Mouse (Mus musculus) intestine, postnatal 0 days (tissue): ENCODE data around the gene Pth1r. TPM values are rescaled to one million over a fixed set of nuclear protein-coding genes. Genes with fewer than 3 reads are reported as not detected.

Experiments used
- ATAC-seq: fragments of 200-750 bp; cut with Nextera tagmentation; 2 replicates; pipeline ENCODE4 v1.8.0; 2017; ENCODE audit warnings: mild to moderate bottlenecking, moderate TSS enrichment, moderate library complexity
- H3K27ac ChIP-seq: fragments of 300-500 bp; sonication (generic); 2 replicates; pipeline ENCODE4 v1.5.1; 2014; ENCODE audit warnings: mild to moderate bottlenecking, low read depth, low read length, moderate library complexity
- H3K27me3 ChIP-seq: fragments of 300-500 bp; sonication (generic); replicated peaks from 2 replicates; pipeline ENCODE4 v1.6.1; 2014; ENCODE audit warnings: low read length, mixed read lengths; ENCODE audit not compliant: control insufficient read depth, insufficient read depth
- H3K36me3 ChIP-seq: fragments of 300-500 bp; sonication (generic); 2 replicates; pipeline ENCODE4 v1.6.1; 2014; ENCODE audit warnings: mild to moderate bottlenecking, moderate library complexity; ENCODE audit not compliant: control insufficient read depth, insufficient read depth
- H3K4me1 ChIP-seq: fragments of 300-500 bp; sonication (generic); replicated peaks from 2 replicates; pipeline ENCODE4 v1.6.1; 2014; ENCODE audit warnings: antibody characterized with exemption, low read length, mixed read lengths; ENCODE audit not compliant: control insufficient read depth, insufficient read depth
- H3K4me2 ChIP-seq: fragments of 300-500 bp; sonication (generic); replicated peaks from 2 replicates; pipeline ENCODE4 v1.6.1; 2014; ENCODE audit warnings: low read depth, mild to moderate bottlenecking, moderate library complexity
- H3K4me3 ChIP-seq: fragments of 300-500 bp; sonication (generic); 2 replicates; pipeline ENCODE4 v1.5.1; 2014; ENCODE audit warnings: low read depth, low read length
- H3K9ac ChIP-seq: fragments of 300-500 bp; sonication (generic); 2 replicates; pipeline ENCODE4 v1.6.1; 2014; ENCODE audit warnings: mild to moderate bottlenecking, low read depth, low read length
- H3K9me3 ChIP-seq: fragments of 300-500 bp; sonication (generic); 2 replicates; pipeline ENCODE4 v1.6.1; 2016; ENCODE audit warnings: mixed run types; ENCODE audit not compliant: control insufficient read depth
- CTCF ChIP-seq: sonication (generic); IDR thresholded peaks from 2 replicates; pipeline ENCODE4 v1.5.1; 2016; ENCODE audit warnings: low read depth, mild to moderate bottlenecking, control low read depth, antibody characterized with exemption, moderate library complexity
- WGBS: fragments of 180-500 bp; shearing (Covaris S2); extraction: QIAGEN DNeasy Blood & Tissue Kit; methylation state at CpG from one replicate; pipeline ENCODE4 v1.1.7; 2014; 5-methylcytosine and 5-hydroxymethylcytosine counted together
- polyA plus RNA-seq: library from polyadenylated mRNA; unstranded; fragments of >200 nt; fragmentation: Nextera tagmentation; extraction: Ambion mirVana; gene quantifications from 2 replicates; pipeline ENCODE4 v1.2.1, GENCODE M21; 2015

Pth1r gene
- 8.9 and 9.1 TPM in 2 replicates for polyA plus RNA-seq

GRCm38 (mm10) chr9:110746961-110747360, at the start of gene Pth1r:
Pth1r (minus strand) TSS chr9:110747145.
- Histone ChIP-seq H3K4me2 (no peak within 1 kb of the TSS), H3K9me3 (no peaks in the 10 kb centered on the region), H3K27ac (no peak within 1 kb of the TSS), H3K9ac (no peak within 1 kb of the TSS), H3K4me1 (no peaks in the 10 kb centered on the region), H3K4me3 (no peak within 1 kb of the TSS), H3K36me3 (no peaks in the 10 kb centered on the region), H3K27me3 (peaks cover 36% of the 10 kb centered on the region)
- WGBS, result 58% methylated on average over 7 of the region's 7 CpGs
- no peak for TF ChIP-seq CTCF
- no peak for ATAC-seq

DNA sequence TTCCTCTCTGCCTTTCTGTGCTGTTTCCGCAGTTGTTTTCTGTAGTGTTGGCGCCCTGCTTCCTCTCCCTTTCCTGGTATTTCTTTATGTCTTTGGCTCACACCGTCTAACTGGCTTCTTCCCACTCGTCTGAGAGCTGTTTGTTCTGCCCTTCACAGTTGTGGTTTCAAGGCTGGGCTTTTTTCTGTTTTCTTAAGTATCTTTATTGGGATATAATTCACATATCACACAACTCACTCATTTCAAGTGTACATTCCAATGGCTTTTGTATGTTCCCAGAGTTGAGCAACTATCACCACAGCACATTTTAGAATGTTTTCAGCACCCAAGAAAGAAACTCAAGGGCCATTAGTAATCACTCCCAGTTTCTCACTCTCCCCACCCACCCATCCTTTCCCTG, 43.5 kb upstream of the Pth1r start:
- Histone ChIP-seq H3K4me2 (no peak overlapping the region), H3K9me3 (no peaks in the 10 kb centered on the region), H3K36me3 (no peaks in the 10 kb centered on the region), H3K4me1 (no peaks in the 10 kb centered on the region), H3K27ac (no peak overlapping the region), H3K27me3 (no peaks in the 10 kb centered on the region), H3K9ac (no peak overlapping the region), H3K4me3 (no peak overlapping the region)
- 64% methylated on average over 4 of the region's 4 CpGs for WGBS
- ATAC-seq, result no peak
- TF ChIP-seq CTCF, result no peak

DNA sequence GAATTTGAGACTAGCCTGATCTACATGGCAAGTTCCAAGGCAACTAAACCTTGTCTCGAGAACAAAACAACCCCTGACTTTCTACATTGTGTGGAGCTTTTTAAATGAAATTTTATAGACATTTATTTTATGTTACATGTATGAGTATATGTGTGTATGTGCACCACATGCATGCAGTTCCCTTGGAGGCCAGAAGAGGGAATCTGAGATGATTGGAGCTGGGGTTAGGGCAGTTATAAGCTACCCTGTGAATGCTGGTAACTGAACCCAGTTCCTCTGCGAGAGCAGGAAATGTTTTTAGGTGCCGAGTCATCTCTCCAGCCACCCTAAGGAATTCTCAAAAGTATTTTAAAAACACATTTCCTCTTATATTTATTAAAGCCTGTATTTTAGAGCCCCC, 41.2 kb upstream of the Pth1r start:
- Histone ChIP-seq H3K27me3 (no peaks in the 10 kb centered on the region), H3K36me3 (no peaks in the 10 kb centered on the region), H3K4me2 (no peak overlapping the region), H3K4me3 (no peak overlapping the region), H3K9me3 (no peaks in the 10 kb centered on the region), H3K9ac (no peak overlapping the region), H3K4me1 (no peaks in the 10 kb centered on the region), H3K27ac (no peak overlapping the region)
- no peak for ATAC-seq
- TF ChIP-seq CTCF, result no peak
- 88% methylated on average over 3 of the region's 3 CpGs for WGBS

DNA sequence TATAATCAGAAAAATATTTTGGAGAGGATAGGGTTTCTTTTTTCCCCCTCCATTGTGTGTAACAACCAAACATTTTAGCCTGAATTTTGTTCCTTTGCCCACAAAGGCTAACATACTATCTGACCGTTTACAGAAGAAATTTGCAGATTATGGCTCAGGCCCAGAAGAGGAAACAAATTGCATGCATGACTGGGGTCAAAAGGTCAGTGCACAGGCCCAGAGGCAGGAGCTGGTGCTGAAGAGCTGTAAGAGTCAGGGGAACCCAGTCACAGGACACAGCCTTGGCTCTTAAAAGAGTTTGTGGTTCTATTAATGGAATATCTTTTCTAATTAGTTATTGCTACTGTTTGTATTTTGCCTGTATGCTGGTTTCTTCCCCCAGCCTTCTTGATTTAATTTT, 36.7 kb upstream of the Pth1r start:
- 9% methylated on average over 1 of the region's 1 CpGs for WGBS
- Histone ChIP-seq H3K27me3 (0 out of 2 replicates have a peak, but pooled peaks cover 4% of the 10 kb centered on the region), H3K4me2 (no peak overlapping the region), H3K36me3 (no peaks in the 10 kb centered on the region), H3K27ac (no peak overlapping the region), H3K4me3 (no peak overlapping the region), H3K9me3 (no peaks in the 10 kb centered on the region), H3K9ac (no peak overlapping the region), H3K4me1 (peaks cover 2% of the 10 kb centered on the region; the same call in 1 of the 2 replicates)
- no peak for ATAC-seq
- no peak for TF ChIP-seq CTCF

GRCm38 (mm10) chr9:110781731-110782130, 34.8 kb upstream of the Pth1r start:
- H3K4me1 ChIP-seq, result peaks cover 2% of the 10 kb centered on the region; the same call in 1 of the 2 replicates
- H3K4me2 ChIP-seq, result peak overlapping the region; percentile 88
- WGBS, result 2% methylated on average over 23 of the region's 23 CpGs
- no peaks in the 10 kb centered on the region for H3K9me3 ChIP-seq
- no peaks in the 10 kb centered on the region for H3K36me3 ChIP-seq
- TF ChIP-seq CTCF, result no peak
- ATAC-seq, result peak; percentile 50
- 0 out of 2 replicates have a peak, but pooled peaks cover 4% of the 10 kb centered on the region for H3K27me3 ChIP-seq
- peak overlapping the region; percentile 37 for H3K4me3 ChIP-seq
- H3K9ac ChIP-seq, result peak overlapping the region; percentile 18; the same call in 1 of the 2 replicates
- H3K27ac ChIP-seq, result no peak overlapping the region

DNA sequence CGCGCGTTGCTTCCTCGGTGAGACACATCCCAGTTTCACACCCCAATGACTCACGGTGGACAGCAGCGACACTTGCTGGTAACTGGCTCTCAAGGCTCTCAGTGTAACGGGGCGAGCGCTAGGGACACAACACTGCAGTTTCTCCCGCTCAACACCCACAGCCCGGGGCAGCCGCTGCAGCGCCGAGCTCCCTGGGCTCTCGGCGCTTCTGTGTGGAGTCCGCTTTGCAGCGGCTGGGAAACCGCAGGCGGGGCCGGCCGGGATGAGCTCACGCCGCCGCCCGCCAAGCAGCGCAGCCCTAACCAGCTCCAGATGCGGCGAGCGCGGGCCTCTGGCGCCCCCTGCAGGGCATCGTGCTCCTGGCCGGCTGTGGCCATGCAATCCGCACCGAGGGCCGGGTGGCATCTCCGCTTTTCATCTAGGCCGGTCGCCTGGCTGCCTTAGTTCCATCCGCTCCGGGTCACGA, 34.3 kb upstream of the Pth1r start:
- Histone ChIP-seq H3K4me3 (peak overlapping the region; percentile 37), H3K4me2 (peak overlapping the region; percentile 88), H3K9ac (peak overlapping the region; percentile 18; the same call in 1 of the 2 replicates), H3K27ac (no peak overlapping the region), H3K27me3 (0 out of 2 replicates have a peak, but pooled peaks cover 4% of the 10 kb centered on the region), H3K4me1 (peaks cover 2% of the 10 kb centered on the region; the same call in 1 of the 2 replicates), H3K9me3 (no peaks in the 10 kb centered on the region), H3K36me3 (no peaks in the 10 kb centered on the region)
- peak; percentile 93 for ATAC-seq
- TF ChIP-seq CTCF, result peak; percentile 95
- under 1% methylated on average over 43 of the region's 43 CpGs for WGBS
